Mouse (Mus musculus): Measurements from ENCODE around the gene Pxn.

- peak; percentile 34 for TF ChIP-seq CTCF (IDR thresholded peaks at IDR 0.05; ENCODE audit: low read depth)
- no peak for TF ChIP-seq EP300 (IDR thresholded peaks at IDR 0.05; ENCODE audit: low read depth)
Measured at GRCm38 (mm10) chr5:115483385-115483784, 23.1 kb upstream of the Pxn start.

Data from liver, embryonic 14.5 days (tissue).